Mouse (Mus musculus) gastrocnemius, postnatal 4 days (tissue): ENCODE data around the gene Rnasek. TPM values are rescaled to one million over a fixed set of nuclear protein-coding genes. Genes with fewer than 3 reads are reported as not detected.

Experiments used
- DNase-seq, 2 experiments: peaks; one replicate each; pipeline ENCODE4 v3.0.0; 2021 to 2022; ENCODE audit warnings: low spot score in 2 of 2, mixed read lengths in 2 of 2
- total RNA-seq, 2 experiments: library from RNA; stranded (reverse); gene quantifications; 2 replicates each; pipeline ENCODE4 v1.2.3; 2021

Gene Rnasek
- total RNA-seq, 2 experiments from 2014 or later: 83.0 to 103 TPM

DNA sequence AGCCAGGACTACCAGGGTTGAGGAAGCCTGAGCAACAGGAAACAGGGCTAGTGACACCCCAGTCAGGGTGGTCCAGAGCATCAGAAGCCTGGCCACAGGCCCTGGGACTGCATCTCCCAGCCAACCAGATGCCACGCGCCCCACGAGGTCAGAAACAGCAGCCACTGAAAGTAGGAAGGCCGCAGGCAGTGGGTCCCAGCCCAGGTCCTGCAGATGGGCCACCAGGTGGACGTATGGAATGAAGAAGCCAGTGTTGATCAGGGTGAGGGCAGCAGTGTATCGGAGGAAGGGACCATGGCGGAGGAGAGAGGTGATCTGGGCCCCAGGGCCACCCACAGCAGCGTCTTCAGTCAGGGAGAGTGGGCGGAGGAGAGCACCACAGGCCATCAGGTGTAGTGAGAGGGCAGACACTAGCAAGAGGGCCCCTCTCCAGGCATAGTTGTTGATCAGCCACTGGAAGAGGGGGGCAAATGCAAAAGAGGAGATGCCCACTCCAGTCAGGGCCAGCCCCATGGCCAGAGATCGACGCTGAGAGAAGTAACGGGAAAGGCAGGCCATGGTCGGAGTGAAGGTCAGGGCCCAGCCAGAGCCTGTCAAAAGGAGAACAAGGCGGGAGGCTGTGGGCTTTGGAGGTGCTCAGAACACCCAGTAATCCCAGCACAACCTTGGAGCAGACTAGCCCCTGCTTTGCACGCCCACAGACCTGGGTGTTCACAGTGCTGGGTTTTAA, 20.7 kb downstream of the Rnasek start:
- DNase-seq: no peak

DNA sequence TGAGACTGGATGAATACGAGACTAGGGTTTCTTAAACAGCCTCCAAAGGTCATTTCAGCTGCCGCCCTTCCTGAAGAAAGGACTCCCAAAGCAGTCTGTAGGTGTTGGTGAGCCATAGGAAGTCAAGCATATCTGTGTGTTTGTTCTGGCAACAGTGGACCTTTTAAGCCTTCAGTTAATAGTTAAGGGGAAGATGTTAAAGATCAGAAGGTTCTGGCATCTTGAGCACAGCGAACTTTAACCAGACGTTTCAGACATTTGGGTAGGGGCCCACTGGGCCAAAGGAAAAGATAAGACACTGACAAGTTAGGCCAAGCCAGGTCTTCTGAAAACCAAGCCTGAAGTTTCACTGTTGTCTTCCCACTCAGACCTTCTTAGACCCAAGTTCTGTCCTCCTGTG, 21.6 kb downstream of the Rnasek start:
- no peak for DNase-seq

GRCm38 (mm10) chr11:70216103-70216502, 23.5 kb downstream of the Rnasek start:
- DNase-seq: no peak

GRCm38 (mm10) chr11:70215301-70215700, 24.3 kb downstream of the Rnasek start:
- no peak for DNase-seq

- DNase-seq: no peak
Measured at GRCm38 (mm10) chr11:70214856-70215209, 24.8 kb downstream of the Rnasek start.

- no peak for DNase-seq
Measured at GRCm38 (mm10) chr11:70214191-70214855, 25.3 kb downstream of the Rnasek start.

GRCm38 (mm10) chr11:70213736-70214135, 25.9 kb downstream of the Rnasek start:
- DNase-seq: no peak

DNA sequence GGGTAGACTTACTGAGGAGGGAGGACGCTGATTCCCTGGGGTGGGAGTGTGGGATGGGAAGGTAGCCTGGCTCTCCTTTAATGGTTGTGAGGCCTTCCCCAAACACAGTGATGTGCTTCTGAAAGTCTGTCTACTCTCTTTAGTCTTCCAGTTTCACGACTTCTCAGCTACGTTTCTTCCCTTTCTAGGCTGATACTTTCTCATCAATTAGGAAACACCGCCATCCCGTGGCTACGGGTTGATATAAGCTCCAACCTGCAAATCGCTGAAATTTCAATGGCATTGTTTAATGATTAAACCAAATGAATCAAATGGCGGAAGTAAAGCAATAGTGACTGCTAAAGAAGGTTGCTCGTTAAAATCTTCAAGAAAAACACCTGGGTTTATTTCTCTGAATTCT, 26.7 kb downstream of the Rnasek start:
- DNase-seq: peak in 1 of 2 experiments; percentile 60

GRCm38 (mm10) chr11:70212423-70212822, 27.2 kb downstream of the Rnasek start, which contains the start of gene Slc16a11:
Gene Slc16a11, plus strand, starts transcription at chr11:70212752.
- no peak for DNase-seq

DNA sequence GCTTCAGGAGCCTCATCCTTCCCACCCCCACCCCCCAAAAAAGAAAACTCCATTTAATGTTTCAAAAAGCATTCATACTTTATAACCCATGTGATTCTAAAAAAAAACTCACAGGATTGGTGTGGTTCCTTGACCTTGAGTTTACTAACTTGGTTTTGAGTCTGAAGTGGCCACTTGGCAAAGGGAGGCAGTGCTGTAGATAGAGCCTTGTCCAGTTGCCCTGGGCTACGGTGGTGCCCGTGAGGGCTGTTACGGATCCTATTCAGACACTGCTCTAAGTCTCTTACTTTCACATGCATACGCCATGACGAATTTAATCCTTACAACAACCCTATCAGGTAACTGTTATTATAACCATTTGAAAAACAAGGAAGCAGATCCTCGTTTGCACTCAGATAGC, 27.7 kb downstream of the Rnasek start:
- no peak for DNase-seq

GRCm38 (mm10) chr11:70210681-70211080, 29.0 kb downstream of the Rnasek start:
- no peak for DNase-seq

DNA sequence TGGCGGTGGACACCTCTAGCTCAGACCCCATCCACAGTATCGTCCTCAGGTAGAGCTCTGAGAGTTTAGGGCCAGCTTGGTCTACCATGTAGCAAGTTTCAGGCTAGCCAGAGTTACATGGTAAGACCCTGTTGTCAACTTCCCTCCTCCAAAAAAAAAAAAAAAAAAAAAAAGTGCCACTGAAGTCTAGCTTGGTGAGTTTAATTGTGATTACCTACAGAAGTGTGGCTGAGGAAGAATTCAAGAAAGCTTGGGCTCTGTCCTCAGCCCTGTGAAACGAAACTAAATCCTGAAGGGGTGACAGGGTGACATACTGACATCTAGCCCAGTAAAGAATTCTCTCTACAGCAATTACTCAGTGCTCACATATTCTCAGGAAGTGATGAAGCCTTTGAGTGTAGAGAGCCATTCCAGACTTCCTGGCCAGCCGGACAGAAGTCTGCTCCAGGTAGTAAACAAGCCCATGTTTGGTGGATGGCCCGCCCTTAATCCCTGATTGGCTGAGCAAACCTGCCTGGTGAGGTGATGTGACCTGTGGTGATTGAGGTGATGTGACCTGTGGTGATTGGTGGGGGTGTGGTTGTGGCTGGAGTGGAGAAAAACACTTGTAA, 30.8 kb downstream of the Rnasek start:
- DNase-seq: no peak

DNA sequence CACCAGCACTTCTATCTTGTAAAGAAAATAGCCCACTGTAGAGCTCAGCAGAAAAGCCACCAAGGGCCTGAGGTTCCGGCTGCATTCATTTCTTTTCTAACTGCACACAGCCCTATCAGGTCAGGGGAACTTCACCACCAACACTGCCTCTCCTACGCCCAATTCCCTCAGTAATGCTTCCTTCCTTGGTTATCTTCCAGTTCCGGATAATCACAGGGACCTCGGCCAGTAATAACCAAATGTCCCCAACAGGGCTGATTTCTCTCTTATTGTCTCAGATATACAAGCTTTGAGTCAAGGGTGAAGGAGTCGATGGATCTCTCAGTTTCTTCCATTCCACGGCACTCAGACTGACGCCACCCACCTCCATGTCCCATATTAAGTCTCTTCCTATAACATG, 32.4 kb downstream of the Rnasek start:
- no peak for DNase-seq

DNA sequence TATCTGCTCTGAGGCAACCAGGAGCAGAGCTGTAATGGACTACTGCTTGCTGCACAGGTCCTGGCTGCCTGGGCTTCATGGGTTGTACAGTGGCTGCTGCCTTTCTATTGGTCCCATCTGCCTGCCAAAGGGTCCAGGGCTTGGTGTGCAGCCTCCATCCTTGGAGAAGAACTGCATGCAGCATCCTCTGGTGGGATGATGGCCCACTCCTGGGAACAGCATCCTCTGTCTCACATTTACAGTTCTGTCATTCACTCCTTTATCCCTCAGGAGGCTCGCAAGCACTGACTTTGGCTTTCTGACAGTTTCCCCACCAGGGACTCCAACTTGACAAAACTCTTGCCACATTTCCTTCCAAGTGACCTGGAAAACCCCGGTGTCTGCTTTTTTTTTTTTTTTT, 32.8 kb downstream of the Rnasek start:
- no peak for DNase-seq

DNA sequence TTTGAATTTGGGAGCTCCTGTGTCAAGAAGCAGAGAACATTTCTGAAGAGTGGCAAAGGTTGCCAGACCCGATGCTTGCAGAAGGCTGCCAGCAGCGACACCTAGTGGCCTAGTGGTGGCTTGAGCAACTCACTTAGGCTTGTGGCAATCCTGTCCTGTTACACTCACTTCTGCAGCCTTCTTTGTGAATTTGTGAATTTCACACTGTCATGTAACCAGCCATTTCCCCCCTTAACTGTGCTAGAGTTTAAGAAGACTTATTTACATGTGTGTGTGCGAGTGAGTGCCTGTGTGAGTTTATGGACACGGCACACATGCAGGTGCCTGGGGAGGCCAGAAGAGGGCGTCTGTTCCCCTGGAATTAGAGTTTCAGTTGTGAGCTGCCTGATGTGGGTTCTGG, 38.0 kb downstream of the Rnasek start:
- peak; percentile 67 to 85 for DNase-seq

GRCm38 (mm10) chr11:70200036-70200608, 39.5 kb downstream of the Rnasek start:
- DNase-seq: no peak

GRCm38 (mm10) chr11:70199107-70199506, 40.5 kb downstream of the Rnasek start:
- no peak for DNase-seq

GRCm38 (mm10) chr11:70198332-70198731, 41.3 kb downstream of the Rnasek start:
- no peak for DNase-seq

- DNase-seq: no peak
Measured at GRCm38 (mm10) chr11:70193354-70194285, 46.0 kb downstream of the Rnasek start.

- no peak for DNase-seq
Measured at GRCm38 (mm10) chr11:70192157-70192556, 47.5 kb downstream of the Rnasek start.

GRCm38 (mm10) chr11:70191188-70191587, 48.5 kb downstream of the Rnasek start:
- no peak for DNase-seq
